Mouse (Mus musculus) liver, adult 2 months (tissue): ENCODE measurements around the gene Cdh26. TPM values are rescaled to one million over a fixed set of nuclear protein-coding genes. Genes with fewer than 3 reads are reported as not detected.

Experiments
- DNase-seq: peaks from one replicate; pipeline ENCODE4 v3.0.0-alpha.2; 2011; ENCODE audit warnings: low read depth, low spot score; ENCODE audit errors: extremely low read depth
- H3K27ac ChIP-seq: fragments of 200-500 bp; replicated peaks from 2 replicates; pipeline ENCODE4 v1.5.1; 2012; ENCODE audit warnings: low read depth, mild to moderate bottlenecking, control low read depth, inconsistent platforms, low read length; ENCODE audit not compliant: insufficient read depth
- H3K27me3 ChIP-seq: fragments of 200-500 bp; 2 replicates; pipeline ENCODE4 v1.6.1; 2012; ENCODE audit warnings: mild to moderate bottlenecking, moderate library complexity, low read length, inconsistent platforms; ENCODE audit not compliant: control insufficient read depth, insufficient read depth
- H3K36me3 ChIP-seq: fragments of 200-500 bp; 2 replicates; pipeline ENCODE4 v1.6.1; 2012; ENCODE audit warnings: low read length, inconsistent platforms; ENCODE audit not compliant: control insufficient read depth, insufficient read depth
- H3K4me1 ChIP-seq: fragments of 200-500 bp; 2 replicates; pipeline ENCODE4 v1.6.1; 2011; ENCODE audit warnings: low read length; ENCODE audit not compliant: control insufficient read depth, insufficient read depth
- H3K4me3 ChIP-seq: fragments of 200-500 bp; 2 replicates; pipeline ENCODE4 v1.5.1; 2011; ENCODE audit warnings: low read depth, mild to moderate bottlenecking, control low read depth, low read length, moderate library complexity; ENCODE audit not compliant: insufficient read depth
- H3K79me2 ChIP-seq: fragments of 200-500 bp; 2 replicates; pipeline ENCODE4 v1.6.1; 2012; ENCODE audit warnings: inconsistent platforms, mild to moderate bottlenecking, low read length, moderate library complexity; ENCODE audit not compliant: control insufficient read depth, insufficient read depth
- H3K9ac ChIP-seq: fragments of 200-500 bp; 2 replicates; pipeline ENCODE4 v1.6.1; 2012; ENCODE audit warnings: low read depth, mild to moderate bottlenecking, control low read depth, inconsistent platforms, low read length
- CTCF ChIP-seq: fragments of 200-500 bp; IDR thresholded peaks from 2 replicates; pipeline ENCODE4 v1.5.1; 2011; ENCODE audit warnings: low read depth, low read length, control low read depth
- POLR2A ChIP-seq: fragments of 200-500 bp; IDR thresholded peaks from 2 replicates; pipeline ENCODE4 v1.6.1; 2011; ENCODE audit warnings: low read length, control low read depth; ENCODE audit not compliant: insufficient read depth; ENCODE audit errors: extremely low read depth
- WGBS: fragments of 180-500 bp; shearing (Covaris S2); methylation state at CpG from one replicate; pipeline ENCODE4 v1.1.7; 2018; 5-methylcytosine and 5-hydroxymethylcytosine counted together
- polyA plus RNA-seq: library from polyadenylated mRNA; depleted of rRNA; stranded (reverse); fragments of >200 nt; gene quantifications from 2 replicates; pipeline ENCODE4 v1.2.3, GENCODE M21; 2012
- total RNA-seq: library from RNA; depleted of rRNA; stranded (reverse); fragments of >200 nt; gene quantifications from 2 replicates; pipeline ENCODE4 v1.2.3, GENCODE M21; 2014

The Cdh26 gene
- total and polyA plus RNA-seq, 2 experiments = not detected

DNA sequence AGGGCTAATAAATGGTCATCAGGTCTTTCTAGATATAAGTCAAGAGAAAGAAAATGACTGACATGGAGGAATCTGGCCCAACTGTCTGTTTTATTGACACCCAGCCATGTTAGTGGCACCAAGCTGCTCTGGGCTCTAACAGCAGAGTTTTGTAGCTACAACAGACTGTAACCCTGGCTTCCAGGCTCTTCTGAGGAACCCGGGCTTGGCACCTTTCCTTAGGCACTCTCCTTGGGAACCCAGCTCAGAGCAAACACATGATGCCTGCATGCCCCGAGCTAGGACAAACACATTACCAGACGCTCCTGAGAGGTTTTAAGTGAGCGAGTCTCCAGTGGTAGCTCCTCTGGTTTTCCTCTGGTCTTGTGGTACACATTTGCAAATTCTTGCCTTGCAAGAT lies 57.9 kb downstream of the Cdh26 start:
- 68% methylated on average over 4 of the region's 4 CpGs for WGBS
- TF ChIP-seq POLR2A = no peak
- TF ChIP-seq CTCF = no peak
- no peaks in the 10 kb centered on the region for H3K79me2 ChIP-seq
- H3K27me3 ChIP-seq = no peaks in the 10 kb centered on the region
- H3K36me3 ChIP-seq = no peaks in the 10 kb centered on the region
- no peak for DNase-seq
- H3K4me3 ChIP-seq = no peak overlapping the region
- H3K27ac ChIP-seq = no peak overlapping the region
- H3K9ac ChIP-seq = no peak overlapping the region
- no peaks in the 10 kb centered on the region for H3K4me1 ChIP-seq

DNA sequence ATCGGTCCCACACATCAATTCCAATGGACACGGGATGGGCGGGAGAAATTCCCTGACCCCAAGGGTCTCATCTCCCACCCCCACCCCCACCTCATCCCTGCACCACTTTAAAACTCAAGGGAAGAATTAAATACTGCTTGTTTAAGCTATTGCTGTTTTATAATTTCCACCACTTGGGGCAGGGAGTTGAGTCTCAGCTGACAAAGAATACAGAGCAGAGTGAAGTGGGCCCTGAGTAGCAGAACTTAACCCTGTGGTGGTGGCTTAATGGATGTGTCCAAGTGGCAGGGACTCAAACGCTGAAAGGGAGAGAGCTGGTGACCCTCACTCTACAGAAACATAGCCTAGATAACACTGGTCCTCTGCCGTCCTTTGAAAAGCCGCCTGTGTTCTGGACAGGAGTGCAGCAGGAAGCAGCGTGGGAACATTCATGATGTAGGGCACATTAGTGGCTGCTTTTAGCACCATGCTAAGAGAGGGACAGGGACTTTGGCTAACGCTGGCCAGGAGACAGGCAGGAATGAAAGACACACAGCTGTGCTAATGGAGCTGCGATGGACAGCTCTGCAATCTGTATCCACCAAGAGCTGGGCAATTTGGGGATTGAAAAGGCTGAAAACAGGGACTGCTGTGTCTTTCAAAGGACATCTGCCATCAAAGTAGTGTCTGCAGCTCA lies 60.1 kb downstream of the Cdh26 start:
- no peak for TF ChIP-seq POLR2A
- no peak for TF ChIP-seq CTCF

DNA sequence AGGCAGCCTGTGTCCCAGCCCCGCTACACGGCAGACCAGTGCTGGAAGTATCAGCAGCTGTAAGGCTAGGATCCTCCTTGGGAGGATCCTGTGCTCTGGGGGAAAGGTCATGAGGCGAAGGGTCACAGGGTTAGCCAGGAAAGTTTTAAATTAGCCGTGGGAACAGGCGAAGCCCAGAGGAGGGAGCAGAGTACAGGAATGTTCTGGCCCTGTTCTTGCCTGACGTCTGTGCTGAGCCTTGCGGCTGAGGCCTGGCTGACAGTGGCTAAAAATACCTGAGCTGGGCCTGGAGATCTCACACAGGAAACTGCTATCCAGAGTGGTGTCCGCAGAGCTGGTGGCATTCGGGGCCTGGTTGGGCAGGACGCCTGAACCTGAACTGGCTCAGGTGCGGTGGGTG lies 63.7 kb downstream of the Cdh26 start:
- Histone ChIP-seq H3K9ac (no peak overlapping the region), H3K4me1 (peaks cover 1% of the 10 kb centered on the region; the same call in 1 of the 2 replicates), H3K27ac (no peak overlapping the region), H3K79me2 (no peaks in the 10 kb centered on the region), H3K4me3 (no peak overlapping the region), H3K27me3 (no peaks in the 10 kb centered on the region), H3K36me3 (no peaks in the 10 kb centered on the region)
- WGBS = 49% methylated on average over 11 of the region's 11 CpGs
- TF ChIP-seq CTCF = no peak
- no peak for TF ChIP-seq POLR2A
- peak; percentile 58 for DNase-seq

More for the DNA sequence above, 60.1 kb downstream of the Cdh26 start:
- no peaks in the 10 kb centered on the region for H3K27me3 ChIP-seq
- 84% methylated on average over 9 of the region's 9 CpGs for WGBS
- no peaks in the 10 kb centered on the region for H3K79me2 ChIP-seq
- H3K9ac ChIP-seq = no peak overlapping the region
- no peak for DNase-seq
- no peaks in the 10 kb centered on the region for H3K36me3 ChIP-seq
- H3K27ac ChIP-seq = no peak overlapping the region
- peaks cover 1% of the 10 kb centered on the region; the same call in 1 of the 2 replicates for H3K4me1 ChIP-seq
- H3K4me3 ChIP-seq = no peak overlapping the region

DNA sequence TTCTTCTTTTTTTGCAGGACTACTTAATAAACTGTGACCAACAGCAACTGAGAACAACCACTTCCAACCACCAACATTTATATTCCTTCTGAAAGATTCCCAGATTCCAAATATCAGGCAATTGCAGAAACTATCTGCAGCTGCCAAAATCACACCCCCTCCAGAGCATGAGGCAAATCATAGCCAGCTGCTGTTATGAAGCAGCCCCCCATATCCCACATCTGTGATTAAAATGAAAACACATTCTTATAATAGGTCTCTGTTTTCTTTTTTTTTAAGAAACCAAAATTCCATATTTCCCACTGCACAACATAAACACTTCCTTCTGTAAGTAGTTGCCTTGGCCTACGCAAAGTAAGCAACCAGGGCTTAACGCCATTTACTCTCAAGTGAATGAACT lies 65.5 kb downstream of the Cdh26 start:
- TF ChIP-seq CTCF = no peak
- no peak for TF ChIP-seq POLR2A
- 91% methylated on average over 2 of the region's 2 CpGs for WGBS

DNA sequence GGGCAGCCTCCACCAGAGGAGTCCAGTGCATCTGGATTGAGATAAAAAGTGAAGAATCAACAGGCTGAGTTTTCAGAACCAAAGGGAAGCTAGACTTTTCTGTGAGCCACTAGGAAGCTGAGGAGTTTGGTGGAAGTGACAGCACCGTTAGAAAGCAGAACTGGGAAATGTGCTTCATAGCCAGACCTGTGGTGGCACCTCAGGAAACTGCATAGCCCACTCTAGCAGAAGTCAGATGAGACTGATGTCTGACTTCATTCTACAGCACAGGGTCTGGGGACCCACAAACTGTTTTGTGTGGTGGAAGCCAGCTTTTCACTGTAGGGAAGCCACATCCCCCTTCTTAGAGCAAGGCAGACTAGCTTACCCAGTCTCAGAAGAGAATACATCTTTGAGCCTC lies 67.6 kb downstream of the Cdh26 start:
- Histone ChIP-seq H3K9ac (no peak overlapping the region), H3K79me2 (no peaks in the 10 kb centered on the region), H3K36me3 (no peaks in the 10 kb centered on the region), H3K27ac (no peak overlapping the region), H3K4me1 (peaks cover 1% of the 10 kb centered on the region; the same call in 1 of the 2 replicates), H3K4me3 (no peak overlapping the region), H3K27me3 (no peaks in the 10 kb centered on the region)
- no peak for DNase-seq
- 77% methylated on average over 1 of the region's 1 CpGs for WGBS
- TF ChIP-seq POLR2A (no peak), CTCF (no peak)

More for the DNA sequence above, 65.5 kb downstream of the Cdh26 start:
- Histone ChIP-seq H3K4me3 (no peak overlapping the region), H3K27ac (no peak overlapping the region), H3K27me3 (no peaks in the 10 kb centered on the region), H3K9ac (no peak overlapping the region), H3K4me1 (peaks cover 1% of the 10 kb centered on the region; the same call in 1 of the 2 replicates), H3K36me3 (no peaks in the 10 kb centered on the region), H3K79me2 (no peaks in the 10 kb centered on the region)
- no peak for DNase-seq

DNA sequence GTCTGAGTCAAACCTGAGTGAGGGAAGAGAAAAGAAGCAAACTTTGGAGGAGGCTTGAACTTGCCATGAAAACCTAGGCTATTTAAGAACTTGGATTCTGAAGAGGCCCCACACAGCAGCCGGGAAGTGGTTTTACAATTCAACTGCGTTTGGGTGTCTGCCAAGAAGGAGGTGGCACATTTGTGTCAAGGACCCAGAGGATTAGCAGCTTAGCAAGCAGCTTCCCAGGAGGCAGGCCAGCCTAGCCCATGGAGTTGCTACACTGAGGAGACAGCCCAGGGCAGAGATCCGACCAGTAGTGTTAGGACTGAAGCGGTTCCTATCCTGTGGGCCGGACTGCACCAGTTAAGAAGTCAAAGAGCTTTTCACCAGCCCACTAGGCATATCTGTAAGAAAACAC lies 68.1 kb downstream of the Cdh26 start:
- Histone ChIP-seq H3K27ac (no peak overlapping the region), H3K27me3 (no peaks in the 10 kb centered on the region), H3K79me2 (no peaks in the 10 kb centered on the region), H3K36me3 (no peaks in the 10 kb centered on the region), H3K9ac (no peak overlapping the region), H3K4me1 (peaks cover 1% of the 10 kb centered on the region; the same call in 1 of the 2 replicates), H3K4me3 (no peak overlapping the region)
- no peak for DNase-seq
- no peak for TF ChIP-seq POLR2A
- TF ChIP-seq CTCF = no peak
- WGBS = 69% methylated on average over 5 of the region's 5 CpGs
